Mouse (Mus musculus) hindlimb bud, embryonic 11.5 days (tissue): ENCODE data around the gene Pls3.

Source experiments
- DNase-seq: peaks from one replicate; pipeline ENCODE4 v3.0.0-alpha.2; 2012; ENCODE audit warnings: low read depth, low spot score; ENCODE audit errors: extremely low spot score

Gene Pls3

GRCm38 (mm10) chrX:75874332-75875291 lies at the start of gene Pls3:
TSS of gene Pls3 (minus strand) at chrX:75875182.
- peak; percentile 47 for DNase-seq

DNA sequence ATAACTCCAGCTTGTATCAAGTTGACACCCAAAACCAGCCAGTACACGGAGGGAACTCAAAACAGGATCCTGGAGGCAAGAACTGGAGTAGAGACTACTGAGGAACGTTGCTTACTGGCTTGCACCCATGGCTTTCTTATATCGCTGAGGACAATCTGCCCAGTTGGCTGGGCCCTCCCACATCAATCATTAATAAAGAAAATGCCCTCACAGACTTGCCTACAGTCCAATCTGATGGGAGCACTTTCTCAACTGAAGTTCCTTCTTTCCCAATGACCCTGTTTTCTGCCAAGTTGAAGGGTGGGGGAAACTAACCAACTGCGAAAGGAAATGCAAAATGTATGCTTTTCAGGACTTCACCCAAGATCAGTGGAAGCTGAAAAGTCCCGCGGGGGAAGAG lies 20.7 kb upstream of the Pls3 start:
- no peak for DNase-seq

- DNase-seq, result no peak
Observed at GRCm38 (mm10) chrX:75875566-75875965, 584 bp upstream of the Pls3 start.

GRCm38 (mm10) chrX:75873813-75874212 lies 1.2 kb downstream of the Pls3 start:
- no peak for DNase-seq

GRCm38 (mm10) chrX:75873253-75873652 lies 1.7 kb downstream of the Pls3 start:
- no peak for DNase-seq

- DNase-seq, result no peak
Observed at GRCm38 (mm10) chrX:75871855-75872254, 3.1 kb downstream of the Pls3 start.

- DNase-seq, result no peak
Observed at GRCm38 (mm10) chrX:75861715-75862114, 13.3 kb downstream of the Pls3 start.

- no peak for DNase-seq
Observed at GRCm38 (mm10) chrX:75854294-75854693, 20.7 kb downstream of the Pls3 start.

GRCm38 (mm10) chrX:75844290-75844689 lies 30.7 kb downstream of the Pls3 start:
- no peak for DNase-seq

GRCm38 (mm10) chrX:75842835-75843234 lies 32.1 kb downstream of the Pls3 start:
- DNase-seq, result no peak

DNA sequence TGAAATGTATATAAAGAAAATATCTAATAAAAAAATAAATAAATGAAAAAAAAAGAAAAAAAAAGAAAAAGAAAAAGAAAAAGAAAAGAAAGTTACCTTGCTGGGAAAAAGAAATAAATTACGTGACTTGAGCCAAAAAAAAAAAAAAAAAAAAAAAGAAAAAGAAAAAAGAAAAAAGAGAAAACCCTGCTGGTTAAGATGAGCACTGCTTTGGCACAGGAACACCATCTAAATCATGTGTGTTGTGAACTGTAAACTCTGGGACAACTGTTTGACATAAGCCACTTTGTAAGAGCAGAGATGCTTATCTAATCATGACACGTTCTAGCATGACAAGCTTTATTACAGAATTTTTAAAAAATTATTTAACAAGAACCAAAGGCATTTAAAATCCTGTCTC lies 32.9 kb downstream of the Pls3 start:
- DNase-seq, result no peak

DNA sequence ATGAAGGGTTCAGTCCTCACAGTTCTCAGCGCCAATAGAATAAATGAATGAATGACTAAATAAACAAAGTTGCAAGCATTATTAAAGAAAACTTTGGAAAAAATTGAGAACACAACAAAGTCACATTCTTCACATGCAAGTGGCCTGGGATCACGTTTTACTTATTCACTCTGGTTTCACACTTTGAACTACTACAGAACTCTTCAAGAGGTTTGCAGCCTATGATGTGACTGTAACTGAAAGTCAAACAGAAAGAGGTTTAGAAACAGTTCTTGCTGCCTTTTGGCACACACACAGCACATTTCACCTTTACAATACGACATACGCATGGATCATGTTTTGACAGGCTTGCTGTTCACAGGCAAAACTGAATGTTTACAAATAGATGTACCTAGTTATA lies 34.7 kb downstream of the Pls3 start:
- no peak for DNase-seq

- DNase-seq, result no peak
Observed at GRCm38 (mm10) chrX:75834836-75835235, 40.1 kb downstream of the Pls3 start.

- no peak for DNase-seq
Observed at GRCm38 (mm10) chrX:75834286-75834685, 40.7 kb downstream of the Pls3 start.

DNA sequence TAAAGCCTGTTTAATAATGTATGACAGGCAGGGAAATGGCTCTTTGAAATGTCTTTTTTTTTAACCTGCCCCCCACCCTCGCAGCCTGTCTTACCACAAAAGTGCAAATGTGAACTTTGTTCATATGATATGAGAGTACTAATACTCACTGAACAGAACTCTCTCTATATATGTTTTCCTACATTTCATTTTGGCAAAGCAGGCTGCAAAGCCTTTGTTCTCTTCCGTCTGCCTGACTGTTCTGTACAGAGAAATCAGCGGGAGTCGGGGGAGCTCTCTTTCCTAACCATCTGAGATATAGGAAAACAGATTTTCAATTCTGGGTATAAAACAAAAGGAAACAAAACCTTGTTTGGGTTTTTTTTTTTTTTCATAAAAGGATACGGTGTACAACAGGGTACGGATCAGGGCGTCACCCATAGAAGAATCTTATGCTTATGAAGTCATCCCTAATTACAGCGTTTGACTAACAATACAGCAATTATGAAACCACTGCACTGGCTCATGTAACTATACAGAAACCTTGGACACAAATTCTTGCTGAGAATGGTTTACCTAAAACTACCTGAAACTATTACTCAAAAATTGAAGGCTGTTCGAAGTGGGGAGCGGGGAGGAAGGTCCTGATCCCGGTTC lies 41.9 kb downstream of the Pls3 start:
- no peak for DNase-seq

GRCm38 (mm10) chrX:75829867-75830255 lies 45.1 kb downstream of the Pls3 start:
- no peak for DNase-seq

DNA sequence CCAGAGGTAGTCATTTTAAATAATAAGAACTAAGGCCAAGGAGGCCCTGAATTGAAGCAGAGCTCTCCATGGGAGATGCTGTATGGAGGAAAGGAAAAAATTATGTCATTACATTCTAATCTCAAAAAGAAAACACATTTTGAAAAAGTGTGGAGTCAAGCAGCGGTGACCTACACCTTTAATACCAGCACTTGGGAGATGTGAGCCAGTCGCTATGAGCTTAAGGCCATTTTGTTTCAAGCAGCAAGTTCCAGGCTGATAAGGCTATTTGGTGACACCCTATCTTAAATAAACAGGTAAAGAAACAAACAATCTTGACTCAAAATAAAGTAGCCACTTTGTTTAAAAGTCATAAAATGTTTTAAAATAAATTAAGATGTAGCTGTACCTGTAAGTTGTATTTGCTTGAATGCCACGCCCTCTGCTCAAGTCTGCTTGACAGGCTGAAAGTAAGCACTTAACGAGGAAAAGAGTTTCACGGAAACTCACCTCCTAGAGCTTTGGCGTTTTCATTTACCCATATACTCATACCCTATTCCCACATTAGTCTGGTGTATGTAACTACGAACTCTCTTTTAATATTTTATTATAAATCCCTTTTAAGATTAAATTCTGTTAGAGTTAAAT lies 45.6 kb downstream of the Pls3 start:
- DNase-seq, result no peak

DNA sequence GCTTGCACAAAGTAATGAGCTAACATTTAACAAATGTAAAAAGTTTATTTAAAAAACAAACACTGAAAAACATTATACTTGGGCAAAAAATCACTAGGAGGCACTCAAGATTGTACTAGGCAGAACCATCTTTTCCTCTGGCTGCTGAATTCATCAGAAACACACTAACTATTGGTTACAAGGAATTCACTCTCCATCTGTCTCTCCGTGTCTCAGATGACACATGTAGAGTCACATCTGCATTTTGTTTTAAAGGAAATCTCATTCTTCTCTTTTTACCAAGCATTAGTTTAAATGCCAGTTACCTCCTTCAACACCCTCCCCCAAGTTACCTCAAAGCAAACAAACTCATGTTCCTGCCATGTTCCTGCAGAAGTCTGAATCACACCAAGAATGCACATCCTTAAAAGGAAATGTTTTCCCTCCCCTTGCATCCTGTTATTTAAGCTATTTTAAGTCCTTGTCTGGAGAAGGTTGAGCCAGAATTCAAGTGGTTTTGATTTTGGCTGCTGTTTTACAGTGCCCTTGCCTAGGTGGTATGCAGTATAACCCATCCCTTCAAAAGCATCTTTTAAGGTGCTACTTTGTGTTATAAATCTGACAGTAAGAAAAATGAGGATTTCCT lies 56.2 kb downstream of the Pls3 start:
- no peak for DNase-seq

DNA sequence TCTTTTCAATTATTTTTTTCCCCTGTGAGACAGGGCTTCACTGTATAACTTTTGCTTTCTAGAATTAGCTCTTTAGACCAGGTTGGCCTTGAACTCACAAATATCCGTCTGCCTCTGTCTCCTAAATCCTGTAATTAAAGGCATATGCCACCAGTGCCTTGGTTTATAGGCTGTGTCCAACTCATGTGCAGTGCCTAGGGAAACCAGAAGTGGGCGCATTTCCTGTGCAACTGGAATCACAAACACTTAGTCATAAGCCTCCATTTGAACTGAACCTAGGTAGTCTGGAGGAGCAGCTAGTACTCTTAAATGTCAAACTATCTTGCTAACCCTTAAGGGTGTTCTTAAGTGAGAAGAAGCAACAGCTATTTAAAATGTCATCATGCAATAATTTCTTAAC lies 60.0 kb downstream of the Pls3 start:
- DNase-seq, result no peak

DNA sequence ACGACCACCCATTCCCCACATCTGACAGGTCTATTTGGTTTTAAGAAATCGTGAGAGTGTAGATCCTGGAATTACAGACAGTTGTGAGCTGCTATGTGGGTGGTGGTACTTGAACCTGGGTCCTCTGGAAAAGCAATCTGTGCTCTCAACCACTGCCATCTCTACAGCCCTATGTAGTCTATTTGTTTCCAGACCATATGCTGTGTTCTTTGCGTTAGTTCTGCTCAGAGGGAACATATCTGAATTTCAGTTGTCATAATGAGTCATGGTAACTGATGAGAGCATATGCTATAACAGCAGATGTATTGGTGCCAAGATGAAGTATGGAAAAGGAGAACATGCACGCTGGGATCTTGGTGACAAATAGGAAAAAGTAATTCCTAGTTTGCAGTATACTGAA lies 60.9 kb downstream of the Pls3 start:
- DNase-seq, result no peak

- DNase-seq, result peak; percentile 28
Observed at GRCm38 (mm10) chrX:75796583-75796982, 78.4 kb downstream of the Pls3 start.
